Mouse (Mus musculus) cerebellum, adult 2 months (tissue): ENCODE measurements around the gene Acsbg1.

Experiments
- CTCF ChIP-seq: fragments of 200-500 bp; IDR thresholded peaks from 2 replicates; pipeline ENCODE4 v1.5.1; 2011; ENCODE audit warnings: low read depth, mild to moderate bottlenecking, control low read depth, low read length, moderate library complexity, borderline replicate concordance; ENCODE audit not compliant: insufficient read depth
- POLR2A ChIP-seq: fragments of 200-500 bp; IDR thresholded peaks from 2 replicates; pipeline ENCODE4 v1.6.1; 2011; ENCODE audit warnings: low read length, control low read depth, borderline replicate concordance; ENCODE audit not compliant: insufficient read depth

GRCm38 (mm10) chr9:54560831-54561601 lies 100.7 kb downstream of the Acsbg1 start:
- TF ChIP-seq POLR2A (no peak), CTCF (no peak)
